Mouse (Mus musculus) adrenal gland, postnatal 0 days (tissue): ENCODE data around the gene Atp12a. TPM values are rescaled to one million over a fixed set of nuclear protein-coding genes. Genes with fewer than 3 reads are reported as not detected.

Source experiments
- polyA plus RNA-seq: library from polyadenylated mRNA; unstranded; fragments of >200 nt; fragmentation: Nextera tagmentation; extraction: Ambion mirVana; gene quantifications from 2 replicates; pipeline ENCODE4 v1.2.1, GENCODE M21; 2015

Atp12a gene
- 0.24 and 0.48 TPM in 2 replicates for polyA plus RNA-seq

GRCm38 (mm10) chr14:56364711-56365237, at the start of gene Atp12a:
Gene Atp12a, plus strand, starts transcription at chr14:56365068.

GRCm38 (mm10) chr14:56402311-56403071, 37.6 kb downstream of the Atp12a start, which contains the start of gene Rnf17:
Gene Rnf17, plus strand, starts transcription at chr14:56402581.

Other genes starting within 250 kb of the Atp12a start
- gene Gzme, start 244.4 kb upstream of the Atp12a start, polyA plus RNA-seq, result not detected in 2 replicates
- not detected in 2 replicates for gene Gzmd, start 232.5 kb upstream of the Atp12a start, polyA plus RNA-seq
- gene Gzmg, start 205.5 kb upstream of the Atp12a start, polyA plus RNA-seq, result not detected in 2 replicates
- not detected in 2 replicates for gene Gzmn, start 190.5 kb upstream of the Atp12a start, polyA plus RNA-seq
- not detected in 2 replicates for gene Gzmf, start 153.7 kb upstream of the Atp12a start, polyA plus RNA-seq
- gene Gzmc, start 130.4 kb upstream of the Atp12a start, polyA plus RNA-seq, result 0.25 TPM in 1 of 2 replicates, not detected in the other
- gene Gzmb, start 102.8 kb upstream of the Atp12a start, polyA plus RNA-seq, result 0.14 and 0.33 TPM in 2 replicates
- 0.90 and 1.7 TPM in 2 replicates for gene Rnf17, start 37.5 kb downstream of the Atp12a start, polyA plus RNA-seq
- gene Cenpj, start 210.4 kb downstream of the Atp12a start, polyA plus RNA-seq, result 3.7 and 5.8 TPM in 2 replicates
- 8.1 and 11.9 TPM in 2 replicates for gene Parp4, start 210.6 kb downstream of the Atp12a start, polyA plus RNA-seq